Mouse (Mus musculus) spleen, postnatal 36 days (tissue): ENCODE measurements around the gene Ppm1h.
"Not testable (repeated sequence)": the region's sequence is repeated elsewhere in the genome, so short reads cannot be mapped to it uniquely, and the experiment has no call there.

Source experiments
- DNase-seq, 2 experiments: peaks; one replicate each; pipeline ENCODE4 v3.0.0; 2022; ENCODE audit warnings: low spot score in 2 of 2, mixed read lengths in 1 of 2

Gene Ppm1h

DNA sequence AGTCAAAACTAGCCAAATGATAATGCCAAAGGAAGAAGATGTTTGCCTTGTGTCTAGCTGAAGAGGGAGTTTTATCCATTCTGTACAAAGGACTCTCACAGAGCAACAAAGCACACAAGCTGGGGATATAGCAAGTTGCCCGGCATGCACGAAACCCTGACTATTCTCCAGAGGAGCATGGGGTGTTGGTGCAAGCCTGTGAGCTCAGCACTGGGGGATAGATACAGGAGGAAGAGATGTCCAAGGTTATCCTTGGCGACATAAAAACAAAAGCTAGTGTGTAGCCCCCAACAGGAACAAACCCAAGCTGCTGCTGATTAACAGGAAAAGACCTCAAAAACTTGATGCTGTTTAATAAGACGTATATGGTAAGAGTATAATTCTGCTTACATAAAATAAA is 247.7 kb downstream of the Ppm1h start:
- no peak for DNase-seq

DNA sequence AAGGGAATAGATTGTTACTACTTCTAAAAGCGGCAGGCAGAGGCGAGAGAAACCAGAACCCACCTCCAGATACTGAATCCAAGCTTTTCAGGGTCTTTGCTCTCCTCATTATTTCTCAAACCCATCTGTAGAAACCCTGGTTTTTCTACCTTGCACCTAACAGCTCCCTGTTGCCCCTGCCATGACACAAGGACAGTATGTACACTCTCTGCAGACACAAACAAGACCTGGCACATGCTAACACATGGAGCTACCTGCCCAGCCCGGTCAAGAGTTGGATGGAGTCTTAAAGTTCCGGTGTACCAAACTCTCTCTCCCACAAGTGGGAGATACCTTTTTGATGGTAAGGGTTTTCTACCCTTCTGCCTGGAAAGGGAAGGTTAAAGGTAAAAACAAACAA is 252.0 kb downstream of the Ppm1h start:
- DNase-seq = no peak

DNA sequence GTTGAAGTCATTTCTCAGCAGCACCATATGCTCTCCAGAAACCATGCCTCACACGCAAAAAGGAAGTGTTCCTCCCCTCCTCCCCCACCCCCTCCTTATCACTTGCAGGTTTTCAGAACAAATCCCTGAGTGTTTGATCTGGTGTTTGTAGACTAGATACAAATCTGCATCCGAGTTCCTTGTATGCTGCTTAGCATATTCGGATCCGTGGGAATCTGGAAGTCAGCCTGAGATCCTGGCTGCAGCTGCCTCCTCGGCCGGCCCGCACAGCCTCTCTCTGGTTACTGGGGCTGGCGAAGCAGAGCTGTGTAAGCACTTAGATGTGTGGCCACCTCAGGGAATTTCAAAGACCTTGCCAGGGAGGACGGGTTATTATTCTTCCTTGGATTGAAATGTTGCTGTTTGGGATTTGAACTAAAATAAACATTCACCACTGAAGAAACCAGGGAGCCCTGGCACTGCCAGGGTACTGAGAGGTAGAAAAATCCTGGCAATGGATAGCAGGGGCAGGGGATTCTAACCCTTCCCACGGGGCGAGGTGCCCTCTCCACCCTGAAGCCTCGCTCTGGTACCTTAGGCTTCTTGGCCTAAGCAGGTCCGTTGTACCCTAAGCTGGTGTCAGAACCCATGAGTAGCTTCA is 252.8 kb downstream of the Ppm1h start:
- no peak for DNase-seq

- no peak for DNase-seq
These were observed 253.4 kb downstream of the Ppm1h start for GRCm38 (mm10) chr10:122931851-122932550.

DNA sequence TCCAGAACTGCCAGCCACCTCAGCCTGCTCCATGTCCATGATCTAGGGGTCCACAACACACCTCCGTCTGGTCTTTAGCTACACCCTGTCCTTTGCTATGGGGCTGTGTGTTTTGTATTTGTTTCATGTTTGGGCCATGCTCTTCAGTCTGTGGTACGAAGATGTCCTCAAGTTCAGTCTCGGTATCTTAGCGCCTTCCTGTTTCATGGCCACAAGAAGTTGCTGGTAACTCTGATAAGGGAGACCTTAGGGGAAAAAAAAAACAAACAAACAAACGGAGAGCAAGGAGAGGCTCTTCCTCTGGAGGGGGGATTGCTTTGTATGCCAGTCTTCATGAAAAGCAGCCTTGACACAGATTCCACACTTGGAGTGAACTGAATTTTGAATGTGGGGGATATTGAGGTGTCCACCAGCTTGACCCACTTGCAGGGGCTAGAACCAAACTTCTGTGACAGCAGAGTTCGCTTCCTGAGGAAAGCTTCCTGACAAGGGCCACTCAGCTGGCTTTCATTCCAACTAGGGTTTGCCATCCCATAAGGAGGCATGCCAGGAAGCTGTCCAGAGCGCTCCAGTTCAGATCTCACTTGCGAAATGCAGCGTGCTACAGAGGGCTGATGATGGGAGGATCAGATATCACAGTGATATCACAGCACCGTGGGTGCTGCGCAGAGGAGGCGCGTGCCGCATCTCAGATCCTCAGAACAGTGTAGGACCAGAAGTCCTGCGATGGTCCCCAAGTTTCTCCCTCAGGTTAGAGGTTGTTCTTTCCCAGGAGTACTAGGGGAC is 254.7 kb downstream of the Ppm1h start:
- DNase-seq = no peak

DNA sequence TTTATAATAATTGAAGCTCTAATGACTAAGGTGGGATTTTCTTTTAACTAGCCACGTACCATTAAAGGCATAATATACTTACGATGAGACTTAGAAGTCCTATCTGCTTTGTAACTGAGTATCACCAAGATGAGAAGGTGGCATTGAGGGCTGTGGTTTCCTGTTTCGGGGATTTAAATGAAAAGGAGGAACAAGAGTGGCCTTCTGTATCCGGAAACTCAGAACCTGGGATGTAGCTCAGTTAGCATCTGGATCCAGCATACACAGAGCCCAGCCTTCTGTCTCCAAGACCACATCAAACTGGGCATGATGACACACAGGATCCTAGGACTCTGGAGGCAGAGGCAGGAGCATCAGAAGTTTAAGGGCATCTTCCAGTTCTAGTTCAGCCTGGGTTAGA is 256.8 kb downstream of the Ppm1h start:
- DNase-seq = not testable (repeated sequence)

GRCm38 (mm10) chr10:122937380-122937779 is 258.8 kb downstream of the Ppm1h start:
- DNase-seq = not testable (repeated sequence)

DNA sequence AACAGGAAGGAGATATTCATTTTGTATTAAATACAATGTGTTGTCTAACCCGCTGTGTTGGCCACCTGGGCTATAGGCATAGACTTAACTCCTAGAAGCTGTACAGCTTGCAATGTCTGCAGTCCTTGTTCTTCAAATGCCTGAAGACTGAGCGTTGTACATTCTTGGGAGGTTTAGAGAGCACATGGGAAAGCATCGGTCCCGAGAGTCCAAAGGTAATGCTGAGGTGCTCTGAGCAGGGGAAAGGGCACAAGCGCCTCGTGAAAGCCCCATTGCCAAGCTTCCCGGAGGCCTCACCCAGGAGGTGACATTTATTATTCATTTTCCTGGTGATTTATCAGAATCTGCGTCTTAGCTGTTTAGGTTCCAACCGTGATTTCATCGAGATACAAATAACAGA is 261.0 kb downstream of the Ppm1h start:
- DNase-seq = no peak

DNA sequence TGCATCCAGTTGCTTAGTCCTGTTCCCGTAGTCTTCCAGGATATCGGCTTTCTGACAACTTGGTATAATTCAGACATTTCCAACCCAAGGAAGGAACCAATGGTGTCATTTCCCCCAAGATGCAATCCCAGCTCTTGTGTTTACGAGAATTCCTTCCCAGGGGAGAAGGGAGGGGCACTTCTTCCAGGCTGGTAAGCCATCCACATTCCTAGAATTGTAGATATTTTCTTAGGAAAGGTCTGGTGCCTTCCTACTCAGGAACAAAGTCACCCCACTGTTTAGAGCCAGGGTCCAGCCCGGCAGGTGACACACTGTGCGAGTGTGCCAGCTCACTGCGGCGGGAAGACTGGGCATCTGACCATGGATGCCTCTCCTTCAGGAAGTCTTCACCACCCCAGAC is 264.2 kb downstream of the Ppm1h start:
- DNase-seq = no peak

DNA sequence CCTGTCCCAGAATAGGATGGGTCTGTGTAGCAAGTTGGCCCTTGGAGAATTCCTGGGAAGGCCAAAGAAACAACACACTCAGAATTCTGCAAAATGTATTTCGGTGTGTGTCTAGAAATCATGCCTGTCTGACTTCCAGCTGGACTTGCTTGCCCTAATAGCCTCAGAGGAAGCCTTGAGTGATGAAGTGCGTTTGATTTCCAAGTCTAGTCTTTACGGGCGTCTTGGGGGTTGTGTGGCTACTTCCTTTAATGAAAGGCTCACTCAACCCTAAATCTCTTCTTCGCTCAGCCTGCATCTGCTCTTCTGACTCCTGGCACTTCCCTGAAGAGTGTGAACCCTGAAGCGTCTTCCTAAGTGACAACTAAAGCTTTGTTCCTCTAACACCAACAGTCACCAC is 265.3 kb downstream of the Ppm1h start:
- DNase-seq = no peak

- no peak for DNase-seq
These were observed 266.3 kb downstream of the Ppm1h start for GRCm38 (mm10) chr10:122944888-122945287.

- DNase-seq = no peak
These were observed 272.4 kb downstream of the Ppm1h start for GRCm38 (mm10) chr10:122950966-122951365.

GRCm38 (mm10) chr10:122953576-122953975 is 275.0 kb downstream of the Ppm1h start:
- DNase-seq = no peak

DNA sequence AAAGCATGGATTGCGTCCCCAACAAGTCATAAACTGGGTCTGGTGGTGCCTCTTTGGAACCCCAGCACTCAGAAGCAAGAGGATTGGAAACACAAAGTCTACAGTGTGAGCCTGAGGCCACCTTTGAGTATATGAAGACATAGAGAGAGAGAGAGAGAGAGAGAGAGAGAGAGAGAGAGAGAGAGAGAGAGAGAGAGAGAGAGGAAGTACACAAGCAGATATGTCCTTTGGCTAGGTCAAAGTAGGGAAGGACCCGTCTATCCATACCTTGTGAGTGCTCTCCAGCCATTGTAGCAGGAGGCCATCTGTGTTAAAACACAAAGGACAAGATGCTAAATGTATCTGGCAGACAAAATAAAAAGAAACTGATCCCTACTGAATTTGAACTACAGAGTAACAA is 279.4 kb downstream of the Ppm1h start:
- DNase-seq = no peak

DNA sequence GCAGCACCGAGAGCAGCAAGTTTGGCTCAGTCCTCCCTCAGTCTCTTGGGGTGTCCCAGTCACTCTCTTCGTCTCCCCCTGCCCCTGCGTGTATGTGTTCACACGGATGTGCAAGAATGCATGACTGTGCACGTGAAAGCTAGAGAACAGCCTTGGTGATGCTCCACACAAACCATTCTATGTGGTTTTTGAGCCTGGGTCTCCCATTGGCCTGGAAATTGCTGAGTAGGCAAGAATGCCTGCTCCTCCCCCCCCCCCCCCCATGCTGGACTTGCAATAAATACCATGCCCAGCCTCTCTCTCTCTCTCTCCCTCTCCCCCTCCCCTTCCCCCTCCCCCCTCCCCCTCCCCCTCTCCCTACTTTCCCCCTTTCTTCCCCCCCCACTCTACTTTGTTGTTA is 280.1 kb downstream of the Ppm1h start:
- no peak for DNase-seq

DNA sequence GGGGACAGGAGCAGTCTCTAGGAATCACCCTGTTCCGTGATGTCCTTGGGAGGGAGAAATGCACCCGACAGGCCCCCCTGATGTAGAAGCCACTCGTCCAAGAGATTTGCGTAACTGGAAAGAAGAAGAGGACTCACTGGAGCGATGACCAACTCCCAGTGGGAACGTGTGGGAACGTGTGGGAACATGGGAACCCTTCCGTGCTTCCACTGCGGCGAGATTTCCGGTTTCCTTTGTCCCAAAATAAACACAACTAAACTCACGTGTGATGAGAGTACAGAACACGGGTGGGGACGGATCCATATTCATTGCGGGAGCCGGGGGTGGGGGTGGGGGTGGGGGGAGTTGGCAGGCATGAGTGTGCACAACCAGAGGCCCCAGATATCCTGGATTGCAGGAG is 281.7 kb downstream of the Ppm1h start:
- no peak for DNase-seq

DNA sequence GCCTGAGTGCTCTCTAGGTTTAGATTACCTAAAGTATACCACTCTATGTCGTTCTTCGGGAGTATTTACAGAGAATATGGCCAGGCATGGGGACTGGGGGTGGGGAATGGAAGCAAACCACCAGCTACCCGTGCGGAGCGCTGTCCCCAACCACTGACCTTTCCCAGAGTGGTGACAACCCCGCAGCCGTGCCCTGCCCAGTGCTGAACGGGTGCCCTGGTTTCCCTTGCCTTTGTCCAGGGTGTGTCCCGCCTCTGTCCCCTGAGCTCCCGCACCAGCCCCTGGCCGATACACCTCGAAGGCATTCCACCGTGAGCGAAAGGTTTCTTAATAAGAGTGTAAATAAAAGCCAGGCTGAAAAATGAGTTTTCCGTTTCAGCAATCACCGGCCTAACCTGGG is 282.2 kb downstream of the Ppm1h start:
- DNase-seq = no peak

- no peak for DNase-seq
These were observed 282.9 kb downstream of the Ppm1h start for GRCm38 (mm10) chr10:122961494-122961893.

DNA sequence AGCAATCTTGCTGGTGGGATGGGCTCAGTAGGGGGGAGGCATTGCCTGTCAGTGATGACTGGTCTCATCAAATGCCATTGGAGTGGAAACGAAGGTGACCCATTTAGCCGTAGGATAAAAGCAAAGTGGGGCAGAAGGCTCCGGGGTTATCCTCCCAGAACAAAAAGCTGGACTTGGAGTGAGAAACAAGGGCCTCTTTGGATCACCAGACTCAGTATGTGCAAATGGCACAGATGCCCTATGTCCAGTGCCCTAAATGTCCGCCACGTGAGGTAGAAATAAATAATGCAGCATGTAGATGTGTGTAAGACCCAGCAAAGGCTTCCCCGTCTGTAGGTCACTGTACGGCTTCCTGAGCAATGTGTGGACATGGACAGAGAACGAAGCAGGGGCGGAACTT is 284.1 kb downstream of the Ppm1h start:
- DNase-seq = no peak

DNA sequence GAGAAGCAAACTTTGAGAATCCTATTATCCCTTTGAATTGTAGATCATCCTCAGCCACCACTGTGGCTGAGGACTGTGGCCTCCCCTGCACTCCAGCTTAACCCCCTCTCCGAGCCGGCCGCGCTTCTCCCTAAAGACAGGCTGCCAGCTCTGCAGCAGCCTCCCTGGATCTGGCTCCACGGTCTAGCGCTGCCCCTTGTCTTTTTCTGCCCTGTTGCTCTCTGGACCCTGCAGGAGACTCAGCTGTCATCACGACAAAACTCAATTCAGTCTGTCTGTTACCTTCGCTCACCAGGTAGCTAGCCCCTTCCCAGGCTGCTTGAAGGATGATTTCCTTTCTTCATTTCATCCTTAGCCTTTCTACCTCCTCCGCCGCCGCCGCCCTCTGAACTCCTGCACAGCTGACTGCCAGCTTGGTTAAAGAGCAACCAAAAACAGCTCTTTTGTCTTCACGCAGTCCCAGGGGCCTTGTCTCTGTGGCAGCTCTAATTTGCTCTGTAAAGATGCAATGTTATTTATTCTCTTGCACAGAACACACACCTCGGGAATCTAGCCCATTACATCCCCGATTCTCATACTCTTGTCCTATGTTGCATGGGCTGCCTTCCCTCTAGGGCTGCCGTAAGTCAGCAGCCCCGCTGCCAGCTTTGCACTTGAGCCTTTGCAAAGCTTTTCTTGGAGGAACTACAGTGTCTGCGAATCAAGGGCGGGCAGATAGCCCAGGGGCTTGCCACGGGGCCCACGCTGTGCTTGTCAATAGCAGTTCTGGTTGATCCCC is 285.1 kb downstream of the Ppm1h start:
- DNase-seq = no peak

GRCm38 (mm10) chr10:122964241-122964636 is 285.7 kb downstream of the Ppm1h start:
- DNase-seq = no peak

- not testable (repeated sequence) for DNase-seq
These were observed 287.1 kb downstream of the Ppm1h start for GRCm38 (mm10) chr10:122965650-122966049.
